Mouse (Mus musculus) MEL (cell line): ENCODE measurements around the gene Asrgl1.
A peak's percentile ranks its signal among the peaks of the same experiment; 100 is the strongest.

Experiments
- CHD1 ChIP-seq: IDR thresholded peaks from 2 replicates; pipeline ENCODE4 v1.6.1; 2012; ENCODE audit warnings: low read depth, mild to moderate bottlenecking, inconsistent platforms, low read length, improper control_type of control experiment
- CHD2 ChIP-seq: IDR thresholded peaks from 2 replicates; pipeline ENCODE4 v1.6.1; 2011; ENCODE audit warnings: low read length, improper control_type of control experiment
- CTCF ChIP-seq, 3 experiments: IDR thresholded peaks in 2 of 3; conservative IDR thresholded peaks in 1 of 3; 2 replicates each; pipeline ENCODE4 v1.5.1; 2011 to 2012; ENCODE audit warnings: low read length in 3 of 3, low read depth in 2 of 3, mild to moderate bottlenecking in 2 of 3, improper control_type of control experiment in 1 of 3, inconsistent platforms in 1 of 3, mixed read lengths in 1 of 3, moderate library complexity in 1 of 3; ENCODE audit not compliant: control insufficient read depth in 1 of 3, insufficient read depth in 1 of 3, poor library complexity in 1 of 3, severe bottlenecking in 1 of 3
- E2F4 ChIP-seq: IDR thresholded peaks from 2 replicates; pipeline ENCODE4 v1.6.1; 2011; ENCODE audit warnings: low read depth, low read length, improper control_type of control experiment, borderline replicate concordance
- EP300 ChIP-seq, 2 experiments: IDR thresholded peaks; 2 replicates each; pipeline ENCODE4 v1.6.1; 2011; ENCODE audit warnings: improper control_type of control experiment in 2 of 2, low read length in 2 of 2, low read depth in 1 of 2, mild to moderate bottlenecking in 1 of 2
- GABPA ChIP-seq: IDR thresholded peaks from 2 replicates; pipeline ENCODE4 v1.6.1; 2012; ENCODE audit warnings: low read depth, mild to moderate bottlenecking, inconsistent platforms, low read length, improper control_type of control experiment, moderate library complexity
- KAT2A ChIP-seq: conservative IDR thresholded peaks from 2 replicates; pipeline ENCODE4 v1.6.1; 2012; ENCODE audit warnings: low read depth, low read length, improper control_type of control experiment, inconsistent platforms
- NELFE ChIP-seq: IDR thresholded peaks from 2 replicates; pipeline ENCODE4 v1.6.1; 2011; ENCODE audit warnings: low read depth, low read length, improper control_type of control experiment
- POLR2A ChIP-seq, 2 experiments: IDR thresholded peaks; 2 replicates each; pipeline ENCODE4 v1.6.1; 2011 to 2012; ENCODE audit warnings: low read length in 2 of 2, mild to moderate bottlenecking in 2 of 2, control low read depth in 1 of 2, improper control_type of control experiment in 1 of 2, low read depth in 1 of 2, moderate library complexity in 1 of 2; ENCODE audit not compliant: control insufficient read depth in 1 of 2, insufficient read depth in 1 of 2, poor library complexity in 1 of 2
- POLR2AphosphoS2 ChIP-seq: IDR thresholded peaks from 2 replicates; pipeline ENCODE4 v1.6.1; 2011; ENCODE audit warnings: low read length, improper control_type of control experiment
- RCOR1 ChIP-seq: IDR thresholded peaks from 2 replicates; pipeline ENCODE4 v1.6.1; 2012; ENCODE audit warnings: low read depth, mild to moderate bottlenecking, inconsistent platforms, low read length, improper control_type of control experiment
- ZKSCAN1 ChIP-seq: IDR thresholded peaks from 2 replicates; pipeline ENCODE4 v1.6.1; 2012; ENCODE audit warnings: low read depth, mild to moderate bottlenecking, inconsistent platforms, low read length, improper control_type of control experiment, moderate library complexity

- TF ChIP-seq POLR2A (IDR thresholded peaks at IDR 0.05; ENCODE audit: control insufficient read depth in 1 of 2, insufficient read depth in 1 of 2, low read depth in 1 of 2, low read length in 2 of 2, poor library complexity in 1 of 2) (no peak), CHD2 (no peak; the same call in 1 of the 2 replicates), EP300 (IDR thresholded peaks at IDR 0.05; ENCODE audit: low read depth in 1 of 2, low read length in 2 of 2) (peak; percentile 96 to 98), CTCF (IDR thresholded peaks at IDR 0.05 in 2 of 3, conservative IDR thresholded peaks at IDR 0.05 in 1 of 3; ENCODE audit: control insufficient read depth in 1 of 3, insufficient read depth in 1 of 3, low read depth in 2 of 3, low read length in 3 of 3, poor library complexity in 1 of 3, severe bottlenecking in 1 of 3) (no peak), KAT2A (no peak), GABPA (no peak), E2F4 (no peak), CHD1 (no peak), NELFE (no peak), POLR2AphosphoS2 (no peak), RCOR1 (peak; percentile 80; the same call in 1 of the 2 replicates), ZKSCAN1 (no peak)
These were observed 69.5 kb downstream of the Asrgl1 start for GRCm38 (mm10) chr19:9065621-9066561.
